Mouse (Mus musculus): ENCODE data around the gene Dhx57.

Dhx57 gene

GRCm38 (mm10) chr17:80199160-80199778 is 91.0 kb downstream of the Dhx57 start:
- DNase-seq (ENCODE audit: low read depth, low spot score): no peak

- DNase-seq (ENCODE audit: low read depth, low spot score): peak; percentile 52
These were observed 97.2 kb downstream of the Dhx57 start for GRCm38 (mm10) chr17:80193075-80193474.

Measured in A20 (cell line).